Mouse (Mus musculus) embryonic stem cell, embryonic (primary cell): Measurements from ENCODE around the gene Tmem201.

ENCODE experiments used
- CTCF ChIA-PET, 4 experiments: fragments of 300-600 bp in 2 of 4; fragments of 350-600 bp in 2 of 4; sonication (Branson Sonifier 250); formaldehyde crosslinking; loops; one replicate each; lab custom pipeline; 2022; ENCODE audit warnings: inconsistent platforms in 2 of 4; lab: Charles Lee
- POLR2A ChIA-PET, 4 experiments: fragments of 300-600 bp in 2 of 4; fragments of 350-600 bp in 2 of 4; sonication (Branson Sonifier 250); formaldehyde crosslinking; loops; one replicate each; lab custom pipeline; 2022; ENCODE audit warnings: antibody characterized with exemption in 4 of 4, inconsistent platforms in 1 of 4; lab: Charles Lee

The Tmem201 gene

GRCm38 (mm10) chr4:149734246-149734645, 3.6 kb downstream of the Tmem201 start:
- POLR2A ChIA-PET, result interaction anchor here in 3 of 4 experiments (0.6 to 3.1 kb wide), 9 partner anchors 10 to 225 kb away, joined by 3 to 15 read pairs (median 3); no protein-coding TSS in a partner anchor

GRCm38 (mm10) chr4:149733748-149734147, 4.1 kb downstream of the Tmem201 start:
- CTCF ChIA-PET, result interaction anchor here in 2 of 4 experiments (0.8 to 1.3 kb wide), 2 partner anchors 10 to 20 kb away, joined by 3 to 4 read pairs; no protein-coding TSS in a partner anchor
- POLR2A ChIA-PET, result interaction anchor here in 2 of 4 experiments (0.6 to 3.1 kb wide), 9 partner anchors 8 to 327 kb away, joined by 3 to 15 read pairs (median 3); no protein-coding TSS in a partner anchor

More at GRCm38 (mm10) chr4:149734246-149734645, 3.6 kb downstream of the Tmem201 start:
- CTCF ChIA-PET, result interaction anchor here in 2 of 4 experiments (0.8 to 5.8 kb wide), 2 partner anchors 9 to 20 kb away, joined by 3 to 47 read pairs; no protein-coding TSS in a partner anchor

- CTCF ChIA-PET, result interaction anchor here (0.5 to 1.3 kb wide), 10 partner anchors 8 to 589 kb away, joined by 3 to 10 read pairs (median 4); no protein-coding TSS in a partner anchor
- POLR2A ChIA-PET, result interaction anchor here in 2 of 4 experiments (0.9 to 3.1 kb wide), 6 partner anchors 9 to 17 kb away, joined by 3 to 15 read pairs (median 4); no protein-coding TSS in a partner anchor
These were observed 5.0 kb downstream of the Tmem201 start for GRCm38 (mm10) chr4:149732800-149733199.

- ChIA-PET POLR2A (interaction anchor here in 2 of 4 experiments (0.7 to 3.1 kb wide), 7 partner anchors 9 to 121 kb away, joined by 3 to 15 read pairs (median 3); no protein-coding TSS in a partner anchor), CTCF (interaction anchor here (0.5 to 1.2 kb wide), 11 partner anchors 8 to 291 kb away, joined by 3 to 10 read pairs (median 3); no protein-coding TSS in a partner anchor)
These were observed 5.5 kb downstream of the Tmem201 start for GRCm38 (mm10) chr4:149732313-149732712.

GRCm38 (mm10) chr4:149730827-149731226, 7.0 kb downstream of the Tmem201 start:
- POLR2A ChIA-PET, result interaction anchor here in 3 of 4 experiments (0.6 to 3.1 kb wide), 36 partner anchors 9 to 889 kb away, joined by 3 to 18 read pairs (median 4); partner anchors contain the start of genes Slc25a33 (in 2 of the 3), H6pd (in 1 of the 3) and Spsb1 (in 1 of the 3)
- CTCF ChIA-PET, result interaction anchor here in 3 of 4 experiments (0.6 to 1.7 kb wide), 18 partner anchors 8 to 432 kb away, joined by 3 to 8 read pairs (median 3); no protein-coding TSS in a partner anchor

- ChIA-PET POLR2A (interaction anchor here in 3 of 4 experiments (0.6 to 2.9 kb wide), 12 partner anchors 8 to 1171 kb away, joined by 3 to 13 read pairs (median 4); partner anchors contain the start of genes Exosc10 (in 1 of the 3), Pik3cd (in 1 of the 3), Slc25a33 (in 1 of the 3) and Tmem201 (in 1 of the 3)), CTCF (interaction anchor here (0.5 to 1.4 kb wide), 7 partner anchors 9 to 1966 kb away, joined by 3 to 10 read pairs (median 5); partner anchors contain the start of gene Tmem201 (in 2 of the 4))
These were observed 9.0 kb downstream of the Tmem201 start for GRCm38 (mm10) chr4:149728810-149729209.

GRCm38 (mm10) chr4:149727636-149728035, 10.2 kb downstream of the Tmem201 start:
- ChIA-PET CTCF (interaction anchor here in 3 of 4 experiments (0.8 to 4.3 kb wide), 4 partner anchors 9 to 25 kb away, joined by 3 to 47 read pairs (median 4); partner anchors contain the start of gene Tmem201 (in 1 of the 3)), POLR2A (interaction anchor here in 2 of 4 experiments (0.6 to 3.6 kb wide), 5 partner anchors 10 to 136 kb away, joined by 3 to 16 read pairs (median 5); partner anchors contain the start of gene Tmem201 (in 2 of the 2))

- CTCF ChIA-PET, result interaction anchor here (0.5 to 4.3 kb wide), 22 partner anchors 11 to 1186 kb away, joined by 3 to 47 read pairs (median 4); partner anchors contain the start of gene Tmem201 (in 3 of the 4)
These were observed 12.0 kb downstream of the Tmem201 start for GRCm38 (mm10) chr4:149725661-149726350.

GRCm38 (mm10) chr4:149724916-149725470, 12.9 kb downstream of the Tmem201 start:
- CTCF ChIA-PET, result interaction anchor here (0.6 to 4.3 kb wide), 29 partner anchors 8 to 1186 kb away, joined by 3 to 47 read pairs (median 4); partner anchors contain the start of gene Tmem201 (in 3 of the 4)
- POLR2A ChIA-PET, result interaction anchor here in 3 of 4 experiments (0.5 to 3.6 kb wide), 14 partner anchors 10 to 172 kb away, joined by 3 to 16 read pairs (median 3); partner anchors contain the start of gene Tmem201 (in 2 of the 3)

More at GRCm38 (mm10) chr4:149725661-149726350, 12.0 kb downstream of the Tmem201 start:
- POLR2A ChIA-PET, result interaction anchor here (0.5 to 3.6 kb wide), 14 partner anchors 11 to 752 kb away, joined by 3 to 16 read pairs (median 3); partner anchors contain the start of genes Tmem201 (in 3 of the 4) and Pik3cd (in 1 of the 4)

GRCm38 (mm10) chr4:149723855-149724731, 13.8 kb downstream of the Tmem201 start:
- ChIA-PET POLR2A (interaction anchor here (0.5 to 3.6 kb wide), 14 partner anchors 9 to 216 kb away, joined by 3 to 16 read pairs (median 4); partner anchors contain the start of genes Tmem201 (in 2 of the 4) and Pik3cd (in 1 of the 4)), CTCF (interaction anchor here (0.5 to 4.3 kb wide), 26 partner anchors 9 to 388 kb away, joined by 3 to 47 read pairs (median 4); partner anchors contain the start of gene Tmem201 (in 3 of the 4))

- POLR2A ChIA-PET, result interaction anchor here in 3 of 4 experiments (0.6 to 1.4 kb wide), 5 partner anchors 10 to 215 kb away, joined by 3 to 9 read pairs (median 6); partner anchors contain the start of gene Pik3cd (in 1 of the 3)
- CTCF ChIA-PET, result interaction anchor here in 2 of 4 experiments (0.6 to 3.6 kb wide), 4 partner anchors 8 to 203 kb away, joined by 3 to 24 read pairs (median 5); no protein-coding TSS in a partner anchor
These were observed 14.8 kb downstream of the Tmem201 start for GRCm38 (mm10) chr4:149723021-149723390.

GRCm38 (mm10) chr4:149722104-149723020, 15.5 kb downstream of the Tmem201 start:
- CTCF ChIA-PET, result interaction anchor here in 2 of 4 experiments (1.1 to 2.6 kb wide), 3 partner anchors 8 to 120 kb away, joined by 3 to 7 read pairs (median 3); no protein-coding TSS in a partner anchor

GRCm38 (mm10) chr4:149721163-149721562, 16.7 kb downstream of the Tmem201 start:
- CTCF ChIA-PET, result interaction anchor here in 2 of 4 experiments (0.6 to 1.1 kb wide), 2 partner anchors 10 to 212 kb away, joined by 3 to 4 read pairs; no protein-coding TSS in a partner anchor
- POLR2A ChIA-PET, result interaction anchor here in 1 of 4 experiments (0.6 to 1.5 kb wide), 2 partner anchors 10 to 104 kb away, joined by 3 to 4 read pairs; no protein-coding TSS in a partner anchor

More at GRCm38 (mm10) chr4:149722104-149723020, 15.5 kb downstream of the Tmem201 start:
- POLR2A ChIA-PET, result interaction anchor here in 2 of 4 experiments (1.4 to 1.5 kb wide), 2 partner anchors 9 to 10 kb away, joined by 4 to 6 read pairs; no protein-coding TSS in a partner anchor

- POLR2A ChIA-PET, result interaction anchor here in 2 of 4 experiments (0.7 to 1.5 kb wide), 4 partner anchors 10 to 265 kb away, joined by 3 to 4 read pairs (median 4); partner anchors contain the start of gene Rbp7 (in 1 of the 2)
- CTCF ChIA-PET, result interaction anchor here (0.6 to 1.9 kb wide), 20 partner anchors 9 to 456 kb away, joined by 3 to 6 read pairs (median 4); no protein-coding TSS in a partner anchor
These were observed 18.2 kb downstream of the Tmem201 start for GRCm38 (mm10) chr4:149719686-149720085.
